Comparison of ENCODE assay signal across 12 mouse cellular contexts in the genomic region with DNA sequence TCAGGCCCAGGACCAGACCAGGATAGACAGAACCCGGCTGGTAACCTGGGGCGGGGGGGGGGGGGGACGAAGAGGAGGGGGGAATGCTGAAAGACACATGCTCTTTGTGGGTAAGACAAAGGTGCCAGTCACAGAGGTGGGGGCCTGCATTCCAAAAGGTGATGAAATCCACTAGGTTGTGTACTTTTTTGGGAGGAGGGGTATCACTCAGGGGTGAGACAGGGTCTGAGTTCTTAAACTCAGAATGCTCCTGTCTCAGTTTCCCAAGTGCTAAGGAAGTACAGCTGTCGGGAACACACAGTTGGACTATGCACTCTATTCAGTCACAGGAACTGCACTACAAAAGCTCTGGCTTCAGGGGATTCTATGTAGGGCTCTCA. TPM values are rescaled to one million over a fixed set of nuclear protein-coding genes. Genes with fewer than 3 reads are reported as not detected.
DNase-seq lines count a peak whose midpoint lies in the region; ATAC-seq and TF ChIP-seq lines count a peak whose summit lies in the region.
"Had no signal": no experiment of that assay in that cellular context is flagged by ENCODE, and none has a peak within 500 bp of the region (broad histone marks: within the 10 kb centered on the region; RNA-seq: fewer than 3 reads in every experiment).

No protein-coding gene starts in this region.

- WGBS in hindbrain, embryonic 12.5 days: 58% methylated on average over 3 of the region's 4 CpGs
- WGBS in hindbrain, embryonic 16.5 days: 56% methylated on average over 2 of the region's 4 CpGs
- 29% methylated on average over 3 of the region's 4 CpGs for WGBS in lung, embryonic 15.5 days
- 34% methylated on average over 2 of the region's 4 CpGs for WGBS in stomach, embryonic 14.5 days
- WGBS in thymus, adult 2 months: 81% methylated on average over 4 of the region's 4 CpGs

- peaks cover 58% of the 10 kb centered on the region for H3K4me1 ChIP-seq in hindbrain, embryonic 12.5 days
- H3K4me1 ChIP-seq in hindbrain, embryonic 16.5 days (ENCODE audit: control insufficient read depth, insufficient read depth, low read depth, low read length): peaks cover 39% of the 10 kb centered on the region
- H3K4me1 ChIP-seq in lung, embryonic 15.5 days: peaks cover 50% of the 10 kb centered on the region
- H3K4me1 ChIP-seq in stomach, embryonic 14.5 days (ENCODE audit: control insufficient read depth, insufficient read depth, low read length): peaks cover 25% of the 10 kb centered on the region
- peaks cover 21% of the 10 kb centered on the region for H3K4me1 ChIP-seq in thymus, adult 2 months (replicated peaks; ENCODE audit: control insufficient read depth, insufficient read depth, low read length)

- ATAC-seq in hindbrain, embryonic 12.5 days (ENCODE audit: low FRiP score): no peak
- ATAC-seq in hindbrain, embryonic 16.5 days: no peak
- ATAC-seq in lung, embryonic 15.5 days (ENCODE audit: borderline replicate concordance, extremely low read depth, low FRiP score, low TSS enrichment): peak; percentile 4; the same call in 1 of the 2 replicates
- no peak for ATAC-seq in stomach, embryonic 14.5 days (ENCODE audit: insufficient number of reproducible peaks, insufficient read depth, low FRiP score, low read depth)

- H3K9ac ChIP-seq in hindbrain, embryonic 12.5 days: no peak overlapping the region
- no peak overlapping the region; the same call in 1 of the 2 replicates for H3K9ac ChIP-seq in hindbrain, embryonic 16.5 days (ENCODE audit: low read depth, low read length)
- no peak overlapping the region for H3K9ac ChIP-seq in lung, embryonic 15.5 days
- no peak overlapping the region for H3K9ac ChIP-seq in stomach, embryonic 14.5 days (replicated peaks; ENCODE audit: low read depth, low read length)

- DNase-seq in cerebellum, adult 11-12 months: peak; percentile 4
- no peak for DNase-seq in cerebellum, adult 18-20 months
- no peak for DNase-seq in lung, postnatal 14 days
- no peak for DNase-seq in thymus, adult 2 months

- no peak overlapping the region for H3K4me3 ChIP-seq in hindbrain, embryonic 12.5 days
- no peak overlapping the region for H3K4me3 ChIP-seq in hindbrain, embryonic 16.5 days (ENCODE audit: low read length)
- no peak overlapping the region for H3K4me3 ChIP-seq in lung, embryonic 15.5 days
- H3K4me3 ChIP-seq in stomach, embryonic 14.5 days (ENCODE audit: low read depth, low read length): no peak overlapping the region
- H3K4me3 ChIP-seq in thymus, adult 2 months (ENCODE audit: control insufficient read depth, insufficient read depth, low read length): no peak overlapping the region
- H3K4me3 ChIP-seq: embryonic facial prominence, embryonic 13.5 days had no signal

- no peaks in the 10 kb centered on the region for H3K27me3 ChIP-seq in hindbrain, embryonic 12.5 days
- no peaks in the 10 kb centered on the region for H3K27me3 ChIP-seq in hindbrain, embryonic 16.5 days (replicated peaks; ENCODE audit: control insufficient read depth, insufficient read depth, low read length)
- no peaks in the 10 kb centered on the region for H3K27me3 ChIP-seq in lung, embryonic 15.5 days
- no peaks in the 10 kb centered on the region for H3K27me3 ChIP-seq in stomach, embryonic 14.5 days (ENCODE audit: control insufficient read depth, insufficient read depth, low read length)
- no peaks in the 10 kb centered on the region for H3K27me3 ChIP-seq in thymus, adult 2 months (ENCODE audit: control insufficient read depth, insufficient read depth, low read length)
- H3K27me3 ChIP-seq: embryonic facial prominence, embryonic 13.5 days had no signal

- H3K9me3 ChIP-seq in hindbrain, embryonic 12.5 days (replicated peaks): no peaks in the 10 kb centered on the region
- H3K9me3 ChIP-seq in hindbrain, embryonic 16.5 days (ENCODE audit: control insufficient read depth, low read length): no peaks in the 10 kb centered on the region
- H3K9me3 ChIP-seq in lung, embryonic 15.5 days: no peaks in the 10 kb centered on the region
- H3K9me3 ChIP-seq in stomach, embryonic 14.5 days (ENCODE audit: control insufficient read depth, low read depth, low read length): no peaks in the 10 kb centered on the region
- H3K9me3 ChIP-seq: embryonic facial prominence, embryonic 13.5 days; G1E had no signal

- no peak for TF ChIP-seq POLR2A in thymus, adult 2 months (IDR thresholded peaks at IDR 0.05; ENCODE audit: control insufficient read depth, extremely low read depth, insufficient read depth, low read length, poor library complexity)

- TF ChIP-seq CTCF in thymus, adult 2 months (IDR thresholded peaks at IDR 0.05; ENCODE audit: borderline replicate concordance, control insufficient read depth, extremely low read depth, insufficient read depth, low read length, poor library complexity): no peak

- H3K36me3 ChIP-seq in hindbrain, embryonic 12.5 days: peaks cover 32% of the 10 kb centered on the region
- H3K36me3 ChIP-seq in hindbrain, embryonic 16.5 days (ENCODE audit: control insufficient read depth, insufficient read depth, low read length): peaks cover 15% of the 10 kb centered on the region
- peaks cover 17% of the 10 kb centered on the region for H3K36me3 ChIP-seq in lung, embryonic 15.5 days
- H3K36me3 ChIP-seq in stomach, embryonic 14.5 days (ENCODE audit: control insufficient read depth, insufficient read depth, low read length): peaks cover 16% of the 10 kb centered on the region
- peaks cover 6% of the 10 kb centered on the region for H3K36me3 ChIP-seq in thymus, adult 2 months (ENCODE audit: control insufficient read depth, insufficient read depth, low read length)

- no peak overlapping the region for H3K4me2 ChIP-seq in hindbrain, embryonic 12.5 days (replicated peaks)
- H3K4me2 ChIP-seq in hindbrain, embryonic 16.5 days (ENCODE audit: low read length): no peak overlapping the region
- no peak overlapping the region; the same call in 1 of the 2 replicates for H3K4me2 ChIP-seq in lung, embryonic 15.5 days
- H3K4me2 ChIP-seq in stomach, embryonic 14.5 days (replicated peaks; ENCODE audit: low read depth, low read length): no peak overlapping the region
- H3K4me2 ChIP-seq: embryonic facial prominence, embryonic 13.5 days had no signal

- 0 out of 2 replicates have a peak overlapping the region, but pooled peaks have one; percentile 25 for H3K27ac ChIP-seq in hindbrain, embryonic 12.5 days
- no peak overlapping the region for H3K27ac ChIP-seq in hindbrain, embryonic 16.5 days (ENCODE audit: low read depth, low read length)
- peak overlapping the region; percentile 96 for H3K27ac ChIP-seq in lung, embryonic 15.5 days
- peak overlapping the region; percentile 45; the same call in 1 of the 2 replicates for H3K27ac ChIP-seq in stomach, embryonic 14.5 days (ENCODE audit: low read length)
- H3K27ac ChIP-seq in thymus, adult 2 months (ENCODE audit: control insufficient read depth, insufficient read depth, low read length): no peak overlapping the region

RNA-seq across cellular contexts. Expression of a gene that starts 10.0 kb away (rescaled TPM):
- polyA plus RNA-seq in hindbrain, embryonic 12.5 days (2016; fragmentation: Nextera tagmentation; extraction: Ambion mirVana): 307 and 342 TPM in 2 replicates
- polyA plus RNA-seq in hindbrain, embryonic 16.5 days (2015; fragmentation: Nextera tagmentation; extraction: Ambion mirVana): 339 and 367 TPM in 2 replicates
- 316 and 363 TPM in 2 replicates for polyA plus RNA-seq in lung, embryonic 15.5 days (2015; fragmentation: Nextera tagmentation; extraction: Ambion mirVana)
- polyA plus RNA-seq in stomach, embryonic 14.5 days (2014; fragmentation: Nextera tagmentation; extraction: Ambion mirVana): 325 and 345 TPM in 2 replicates
- 412 and 498 TPM in 2 replicates for polyA plus RNA-seq in thymus, adult 2 months (2012; rRNA removed)

RNA-seq across cellular contexts. Expression of a gene that starts 31.3 kb away (rescaled TPM):
- polyA plus RNA-seq in hindbrain, embryonic 12.5 days (2016; fragmentation: Nextera tagmentation; extraction: Ambion mirVana): 646 and 653 TPM in 2 replicates
- 1,512 and 1,598 TPM in 2 replicates for polyA plus RNA-seq in hindbrain, embryonic 16.5 days (2015; fragmentation: Nextera tagmentation; extraction: Ambion mirVana)
- 533 and 536 TPM in 2 replicates for polyA plus RNA-seq in lung, embryonic 15.5 days (2015; fragmentation: Nextera tagmentation; extraction: Ambion mirVana)
- polyA plus RNA-seq in stomach, embryonic 14.5 days (2014; fragmentation: Nextera tagmentation; extraction: Ambion mirVana): 629 and 635 TPM in 2 replicates
- 577 and 705 TPM in 2 replicates for polyA plus RNA-seq in thymus, adult 2 months (2012; rRNA removed)

RNA-seq across cellular contexts. Expression of a gene that starts 31.5 kb away (rescaled TPM):
- polyA plus RNA-seq in hindbrain, embryonic 12.5 days (2016; fragmentation: Nextera tagmentation; extraction: Ambion mirVana): 57.1 and 62.8 TPM in 2 replicates
- polyA plus RNA-seq in hindbrain, embryonic 16.5 days (2015; fragmentation: Nextera tagmentation; extraction: Ambion mirVana): 60.8 and 61.8 TPM in 2 replicates
- polyA plus RNA-seq in lung, embryonic 15.5 days (2015; fragmentation: Nextera tagmentation; extraction: Ambion mirVana): 63.8 and 67.4 TPM in 2 replicates
- 59.5 and 59.6 TPM in 2 replicates for polyA plus RNA-seq in stomach, embryonic 14.5 days (2014; fragmentation: Nextera tagmentation; extraction: Ambion mirVana)
- polyA plus RNA-seq in thymus, adult 2 months (2012; rRNA removed): 87.1 and 91.0 TPM in 2 replicates

RNA-seq across cellular contexts. Expression of a gene that starts 40.9 kb away (rescaled TPM):
- polyA plus RNA-seq in hindbrain, embryonic 12.5 days (2016; fragmentation: Nextera tagmentation; extraction: Ambion mirVana): 0.09 and 0.10 TPM in 2 replicates
- polyA plus RNA-seq in hindbrain, embryonic 16.5 days (2015; fragmentation: Nextera tagmentation; extraction: Ambion mirVana): 0.06 TPM in 1 of 2 replicates, not detected in the other
- polyA plus RNA-seq in lung, embryonic 15.5 days (2015; fragmentation: Nextera tagmentation; extraction: Ambion mirVana): not detected in 2 replicates
- polyA plus RNA-seq in stomach, embryonic 14.5 days (2014; fragmentation: Nextera tagmentation; extraction: Ambion mirVana): not detected in 2 replicates
- polyA plus RNA-seq in thymus, adult 2 months (2012; rRNA removed): not detected in 2 replicates
- polyA plus RNA-seq: embryonic facial prominence, embryonic 13.5 days; G1E; lung, postnatal 0 days; spleen, adult 2 months had no signal

Comparison
In these comparisons a context has a peak if more than half of its experiments do, and no peak if none do; other contexts are left out.
1. H3K27ac ChIP-seq: peak in hindbrain, embryonic 12.5 days (single experiment), lung, embryonic 15.5 days (single experiment) and stomach, embryonic 14.5 days (single experiment); none in hindbrain, embryonic 16.5 days (single experiment) and thymus, adult 2 months (single experiment).